Mouse (Mus musculus) liver, postnatal 0 days (tissue): Measurements from ENCODE around the gene Stard5.

ENCODE experiments used
- CTCF ChIP-seq: sonication (generic); IDR thresholded peaks from 2 replicates; pipeline ENCODE4 v1.5.1; 2016; ENCODE audit warnings: antibody characterized with exemption, low read depth
- EP300 ChIP-seq: IDR thresholded peaks from 2 replicates; pipeline ENCODE4 v1.6.1; 2016; ENCODE audit warnings: antibody characterized with exemption, low read depth, mild to moderate bottlenecking

DNA sequence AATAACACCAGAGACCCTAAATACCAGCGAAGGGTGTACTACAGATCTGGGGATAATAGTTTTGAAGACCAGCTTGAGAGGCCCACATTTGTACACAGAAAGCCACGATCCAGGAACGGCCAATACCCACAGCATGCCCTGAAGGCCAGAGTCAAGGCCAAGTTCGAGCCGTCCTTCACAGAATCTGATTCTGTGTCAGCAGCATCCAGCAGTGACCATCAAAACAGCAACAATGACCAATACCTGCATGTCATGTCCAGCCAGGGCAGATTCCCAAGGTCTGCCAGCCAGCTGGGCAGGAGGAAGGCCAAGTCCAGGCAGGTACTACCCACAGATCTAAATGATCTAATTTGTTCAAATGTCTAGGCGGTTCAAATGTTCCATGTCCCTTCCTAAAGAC lies 9.2 kb upstream of the Stard5 start:
- no peak for TF ChIP-seq CTCF
- no peak for TF ChIP-seq EP300
